Mouse (Mus musculus) CH12.LX (cell line): ENCODE data around the gene Rp2. TPM values are rescaled to one million over a fixed set of nuclear protein-coding genes. Genes with fewer than 3 reads are reported as not detected.

Experiments
- DNase-seq: peaks from one replicate; pipeline ENCODE4 v3.0.0-alpha.2; 2013; ENCODE audit errors: extremely low read depth
- H3K27ac ChIP-seq: 2 replicates; pipeline ENCODE4 v1.5.1; 2012; ENCODE audit warnings: low read depth, mild to moderate bottlenecking, control low read depth, moderate library complexity; ENCODE audit not compliant: insufficient read depth
- H3K27me3 ChIP-seq: replicated peaks from 2 replicates; pipeline ENCODE3; 2012; ENCODE audit warnings: inconsistent platforms
- H3K36me3 ChIP-seq, 2 experiments: replicated peaks in 1 of 2; 2 replicates each; pipeline versions ENCODE3 to v1.6.1; 2012; ENCODE audit warnings: inconsistent platforms in 1 of 2, low read length in 1 of 2, mild to moderate bottlenecking in 1 of 2, mixed read lengths in 1 of 2, moderate library complexity in 1 of 2; ENCODE audit not compliant: control insufficient read depth in 1 of 2, insufficient read depth in 1 of 2
- H3K4me1 ChIP-seq, 2 experiments: 2 replicates each; pipeline ENCODE4 v1.6.1; 2012; ENCODE audit warnings: inconsistent platforms in 1 of 2, moderate library complexity in 1 of 2; ENCODE audit not compliant: insufficient read depth in 2 of 2, control insufficient read depth in 1 of 2
- H3K4me2 ChIP-seq: 2 replicates; pipeline ENCODE4 v1.6.1; 2012; ENCODE audit warnings: low read depth, mild to moderate bottlenecking, control low read depth; ENCODE audit not compliant: poor library complexity, insufficient read depth, severe bottlenecking
- H3K4me3 ChIP-seq, 3 experiments: fragments of 150-350 bp in 1 of 3; sonication (generic) in 1 of 3; replicated peaks in 1 of 3; 2 replicates each; pipeline versions ENCODE3 to v1.5.1; 2011 to 2012; ENCODE audit warnings: low read depth in 2 of 3, low read length in 2 of 3, mild to moderate bottlenecking in 2 of 3, moderate library complexity in 2 of 3, control low read depth in 1 of 3, improper control_type of control experiment in 1 of 3, inconsistent platforms in 1 of 3, mixed read lengths in 1 of 3; ENCODE audit not compliant: poor library complexity in 1 of 3
- H3K79me2 ChIP-seq: replicated peaks from 2 replicates; pipeline ENCODE4 v1.6.1; 2012; ENCODE audit warnings: mild to moderate bottlenecking, moderate library complexity; ENCODE audit not compliant: control insufficient read depth, poor library complexity, insufficient read depth, severe bottlenecking; ENCODE audit errors: extremely low read depth
- H3K9ac ChIP-seq: 2 replicates; pipeline ENCODE4 v1.6.1; 2012; ENCODE audit warnings: low read depth, mild to moderate bottlenecking, control low read depth, moderate library complexity; ENCODE audit not compliant: insufficient read depth
- H3K9me3 ChIP-seq: replicated peaks from 2 replicates; pipeline ENCODE3; 2012; ENCODE audit warnings: low read length, inconsistent platforms, mixed read lengths
- BHLHE40 ChIP-seq: IDR thresholded peaks from 2 replicates; pipeline ENCODE4 v1.6.1; 2011; ENCODE audit warnings: mild to moderate bottlenecking, low read depth, low read length, improper control_type of control experiment
- CHD2 ChIP-seq: IDR thresholded peaks from 2 replicates; pipeline ENCODE4 v1.6.1; 2011; ENCODE audit warnings: low read length, improper control_type of control experiment
- ELF1 ChIP-seq: IDR thresholded peaks from 2 replicates; pipeline ENCODE4 v1.6.1; 2014; ENCODE audit warnings: low read depth, mild to moderate bottlenecking, inconsistent platforms, low read length, improper control_type of control experiment
- EP300 ChIP-seq: IDR thresholded peaks from 2 replicates; pipeline ENCODE4 v1.6.1; 2011; ENCODE audit warnings: low read length, improper control_type of control experiment
- ETS1 ChIP-seq: conservative IDR thresholded peaks from 2 replicates; pipeline ENCODE4 v1.6.1; 2012; ENCODE audit warnings: low read depth, mild to moderate bottlenecking, inconsistent platforms, low read length, improper control_type of control experiment, moderate library complexity
- HCFC1 ChIP-seq: IDR thresholded peaks from 2 replicates; pipeline ENCODE4 v1.6.1; 2012; ENCODE audit warnings: low read depth, mild to moderate bottlenecking, inconsistent platforms, low read length, improper control_type of control experiment
- IRF4 ChIP-seq: IDR thresholded peaks from 2 replicates; pipeline ENCODE4 v1.6.1; 2014; ENCODE audit warnings: low read depth, mild to moderate bottlenecking, inconsistent platforms, low read length, improper control_type of control experiment
- JUND ChIP-seq: conservative IDR thresholded peaks from 2 replicates; pipeline ENCODE4 v1.6.1; 2011; ENCODE audit warnings: low read depth, low read length, improper control_type of control experiment
- KAT2A ChIP-seq: IDR thresholded peaks from 2 replicates; pipeline ENCODE4 v1.6.1; 2012; ENCODE audit warnings: low read length, improper control_type of control experiment, inconsistent platforms; ENCODE audit not compliant: insufficient replicate concordance
- MAFK ChIP-seq: IDR thresholded peaks from 2 replicates; pipeline ENCODE4 v1.6.1; 2011; ENCODE audit warnings: low read length, improper control_type of control experiment; ENCODE audit not compliant: insufficient replicate concordance
- MAX ChIP-seq: IDR thresholded peaks from 2 replicates; pipeline ENCODE4 v1.6.1; 2011; ENCODE audit warnings: low read length, improper control_type of control experiment
- MEF2A ChIP-seq: IDR thresholded peaks from 2 replicates; pipeline ENCODE4 v1.6.1; 2014; ENCODE audit warnings: low read depth, mild to moderate bottlenecking, inconsistent platforms, low read length, improper control_type of control experiment, borderline replicate concordance
- MYC ChIP-seq: IDR thresholded peaks from 2 replicates; pipeline ENCODE4 v1.6.1; 2011; ENCODE audit warnings: low read depth, mild to moderate bottlenecking, improper control_type of control experiment, low read length
- NELFE ChIP-seq: IDR thresholded peaks from 2 replicates; pipeline ENCODE4 v1.6.1; 2011; ENCODE audit warnings: low read depth, low read length, improper control_type of control experiment
- POLR2AphosphoS2 ChIP-seq: IDR thresholded peaks from 2 replicates; pipeline ENCODE4 v1.6.1; 2011; ENCODE audit warnings: low read depth, low read length, improper control_type of control experiment
- RCOR1 ChIP-seq: conservative IDR thresholded peaks from 2 replicates; pipeline ENCODE4 v1.6.1; 2012; ENCODE audit warnings: low read depth, mild to moderate bottlenecking, inconsistent platforms, low read length, improper control_type of control experiment
- TBP ChIP-seq: conservative IDR thresholded peaks from 2 replicates; pipeline ENCODE4 v1.6.1; 2011; ENCODE audit warnings: low read depth, low read length, improper control_type of control experiment
- TCF12 ChIP-seq: IDR thresholded peaks from 2 replicates; pipeline ENCODE4 v1.6.1; 2014; ENCODE audit warnings: low read depth, mild to moderate bottlenecking, inconsistent platforms, low read length, improper control_type of control experiment
- USF1 ChIP-seq: IDR thresholded peaks from 2 replicates; pipeline ENCODE4 v1.6.1; 2014; ENCODE audit warnings: low read depth, mild to moderate bottlenecking, inconsistent platforms, low read length, improper control_type of control experiment
- ZKSCAN1 ChIP-seq: IDR thresholded peaks from 2 replicates; pipeline ENCODE4 v1.6.1; 2012; ENCODE audit warnings: low read depth, inconsistent platforms, low read length, improper control_type of control experiment, borderline replicate concordance
- dilution Hi-C: fragments of 300-500 bp; cut with MboI; formaldehyde crosslinking; loops from 2 replicates; pipeline ENCODE4 v1.14.3; 2020; ENCODE audit warnings: low sequenced_read_pairs; ENCODE audit not compliant: extremely low pct_unique_long_range_greater_than_20kb, extremely low pct_ligation_motif_present
- in situ Hi-C: fragments of 300-500 bp; cut with MboI; formaldehyde crosslinking; loops from 3 replicates; pipeline ENCODE4 v1.14.3; 2019; ENCODE audit warnings: low sequenced_read_pairs, low pct_ligation_motif_present, low pct_unique_long_range_greater_than_20kb, mixed read lengths
- polyA plus RNA-seq: library from polyadenylated mRNA; unstranded; fragments of >175 nt; gene quantifications from 2 replicates; pipeline ENCODE4 v1.2.1, GENCODE M21; 2012; ENCODE audit warnings: low read depth; ENCODE audit not compliant: insufficient read length
- total RNA-seq, 2 experiments: library from RNA; depleted of rRNA; stranded (reverse); fragments of 300-350 nt in 1 of 2; fragments of >200 nt in 1 of 2; gene quantifications; 2 replicates each; pipeline ENCODE4 v1.2.3; 2012 to 2014

Gene Rp2
- total and polyA plus RNA-seq, 3 experiments: 34.8 to 67.6 (median 34.9) TPM

GRCm38 (mm10) chrX:20355283-20355682, 9.0 kb upstream of the Rp2 start:
- no peak for TF ChIP-seq USF1
- peak; percentile 88 for TF ChIP-seq IRF4
- TF ChIP-seq MYC: peak; percentile 88
- peak; percentile 94 for TF ChIP-seq EP300
- TF ChIP-seq JUND: no peak
- TF ChIP-seq CHD2: no peak
- TF ChIP-seq MEF2A: 0 out of 2 replicates have a peak, but pooled peaks have one; percentile 20
- TF ChIP-seq ELF1: no peak
- TF ChIP-seq ETS1: peak; percentile 59; the same call in 1 of the 2 replicates
- peak; percentile 14; the same call in 1 of the 2 replicates for TF ChIP-seq MAX
- TF ChIP-seq BHLHE40: peak; percentile 84
- TF ChIP-seq TCF12: peak; percentile 84
- no peak for TF ChIP-seq POLR2AphosphoS2
- TF ChIP-seq ZKSCAN1: no peak
- in situ Hi-C loops: loop anchor here (25.0 kb wide), 1 partner anchor 207 kb away; no protein-coding TSS in a partner anchor
- H3K27ac ChIP-seq: no peak overlapping the region
- no peak overlapping the region for H3K4me3 ChIP-seq
- H3K4me2 ChIP-seq: no peak overlapping the region
- peaks cover 0 to 21% of the 10 kb centered on the region in 2 experiments; a peak in 2 of 4 replicates for H3K4me1 ChIP-seq
- DNase-seq: peak; percentile 74
- H3K36me3 ChIP-seq: no peaks in the 10 kb centered on the region
- H3K9me3 ChIP-seq: no peaks in the 10 kb centered on the region
- H3K9ac ChIP-seq: no peak overlapping the region
- no peaks in the 10 kb centered on the region for H3K27me3 ChIP-seq
- H3K79me2 ChIP-seq: no peaks in the 10 kb centered on the region
- dilution Hi-C loops: no loop called here

DNA sequence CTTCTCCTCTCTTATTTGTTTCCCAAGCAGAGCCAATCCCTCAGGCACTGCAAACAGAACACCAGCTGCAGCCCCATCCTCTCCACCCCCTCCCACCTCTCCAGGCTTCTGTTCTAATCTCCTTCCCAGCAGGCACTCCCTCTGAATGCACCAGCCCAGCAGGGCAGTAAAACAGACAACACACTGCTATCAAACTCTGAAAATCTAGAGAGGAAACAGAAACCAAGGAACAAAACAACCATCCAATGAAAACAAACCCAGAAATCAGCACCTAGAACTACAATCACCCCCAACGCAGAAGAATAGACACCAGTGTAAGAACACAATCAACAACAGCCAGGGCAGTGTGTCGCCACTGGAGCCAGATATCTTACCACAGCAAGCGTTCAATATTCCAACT, 8.0 kb upstream of the Rp2 start:
- no peaks in the 10 kb centered on the region for H3K27me3 ChIP-seq
- H3K27ac ChIP-seq: no peak overlapping the region; the same call in 1 of the 2 replicates
- H3K9me3 ChIP-seq: no peaks in the 10 kb centered on the region
- no peaks in the 10 kb centered on the region for H3K79me2 ChIP-seq
- in situ Hi-C loops: loop anchor here (25.0 kb wide), 1 partner anchor 206 kb away; no protein-coding TSS in a partner anchor
- H3K4me1 ChIP-seq: peaks cover 0 to 21% of the 10 kb centered on the region in 2 experiments; a peak in 2 of 4 replicates
- H3K9ac ChIP-seq: no peak overlapping the region
- TF ChIP-seq MAFK (no peak), RCOR1 (no peak), TBP (no peak), CHD2 (no peak), MEF2A (no peak), NELFE (no peak), HCFC1 (no peak), KAT2A (no peak), ELF1 (no peak), IRF4 (no peak)
- no peak overlapping the region for H3K4me3 ChIP-seq
- DNase-seq: no peak
- no peaks in the 10 kb centered on the region for H3K36me3 ChIP-seq
- no peak overlapping the region for H3K4me2 ChIP-seq
- dilution Hi-C loops: no loop called here
